Mouse (Mus musculus): ENCODE measurements at regions not wholly inside any gene's neighbourhood (a gene's known extent, or its start where the extent isn't known, plus 50 kb on each side); places are given as distances from the start of the nearest gene placed in this dataset.
A peak's percentile ranks its signal among the peaks of the same experiment; 100 is the strongest.

- no peak for DNase-seq (ENCODE audit: low read depth)
- TF ChIP-seq CTCF (IDR thresholded peaks at IDR 0.05; ENCODE audit: borderline replicate concordance, extremely low read depth, insufficient read depth, insufficient read length) = no peak
- TF ChIP-seq POLR2A (IDR thresholded peaks at IDR 0.05; ENCODE audit: borderline replicate concordance, extremely low read depth, insufficient read depth, insufficient read length, poor library complexity, severe bottlenecking) = no peak
Observed at GRCm38 (mm10) chr15:56294910-56295438, 1182.5 kb downstream of the Slc22a22 start.

DNA sequence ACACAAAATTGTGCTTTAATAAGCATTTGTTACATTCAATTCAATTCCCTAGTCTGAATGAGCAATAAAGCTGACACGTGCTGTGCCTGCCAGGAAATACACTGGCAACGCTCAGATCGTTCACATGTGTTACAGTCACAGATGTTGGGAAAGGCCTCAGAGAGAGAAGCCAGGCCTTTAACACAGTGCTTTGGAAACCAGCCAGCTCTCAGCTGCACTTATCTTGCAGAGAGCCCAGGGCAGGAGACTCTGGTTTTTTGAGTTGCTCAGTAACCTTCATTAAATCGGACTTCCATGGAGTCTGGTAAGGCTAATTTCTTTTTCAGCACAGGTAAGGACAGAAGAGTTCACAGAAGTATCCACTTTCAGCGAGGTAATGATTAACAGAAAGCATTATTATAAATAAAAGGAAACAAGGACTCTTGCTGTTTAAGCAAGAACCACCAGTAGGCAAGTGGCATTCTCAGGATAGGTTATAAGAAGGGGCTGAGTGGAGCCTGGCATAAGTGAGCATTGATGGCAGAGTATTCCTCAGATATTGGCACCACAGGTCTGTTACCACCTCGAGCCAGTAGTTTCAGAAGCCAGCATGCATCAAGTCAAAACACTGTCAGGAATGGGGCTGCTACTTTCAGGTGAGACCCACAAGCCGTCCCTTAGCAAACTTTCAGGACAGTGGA, 1198.7 kb downstream of the Slc22a22 start:
- DNase-seq (ENCODE audit: low read depth) = peak; percentile 96
- TF ChIP-seq CTCF (IDR thresholded peaks at IDR 0.05; ENCODE audit: borderline replicate concordance, extremely low read depth, insufficient read depth, insufficient read length) = no peak
- TF ChIP-seq POLR2A (IDR thresholded peaks at IDR 0.05; ENCODE audit: borderline replicate concordance, extremely low read depth, insufficient read depth, insufficient read length, poor library complexity, severe bottlenecking) = no peak

- no peak for TF ChIP-seq POLR2A (IDR thresholded peaks at IDR 0.05; ENCODE audit: borderline replicate concordance, extremely low read depth, insufficient read depth, insufficient read length, poor library complexity, severe bottlenecking)
- no peak for TF ChIP-seq CTCF (IDR thresholded peaks at IDR 0.05; ENCODE audit: borderline replicate concordance, extremely low read depth, insufficient read depth, insufficient read length)
- peak; percentile 76 for DNase-seq (ENCODE audit: low read depth)
Observed at GRCm38 (mm10) chr15:56278006-56278405, 1199.4 kb downstream of the Slc22a22 start.

GRCm38 (mm10) chr15:56248731-56249130, 1228.7 kb downstream of the Slc22a22 start:
- DNase-seq (ENCODE audit: low read depth) = no peak
- TF ChIP-seq CTCF (IDR thresholded peaks at IDR 0.05; ENCODE audit: borderline replicate concordance, extremely low read depth, insufficient read depth, insufficient read length) (no peak), POLR2A (IDR thresholded peaks at IDR 0.05; ENCODE audit: borderline replicate concordance, extremely low read depth, insufficient read depth, insufficient read length, poor library complexity, severe bottlenecking) (no peak)

DNA sequence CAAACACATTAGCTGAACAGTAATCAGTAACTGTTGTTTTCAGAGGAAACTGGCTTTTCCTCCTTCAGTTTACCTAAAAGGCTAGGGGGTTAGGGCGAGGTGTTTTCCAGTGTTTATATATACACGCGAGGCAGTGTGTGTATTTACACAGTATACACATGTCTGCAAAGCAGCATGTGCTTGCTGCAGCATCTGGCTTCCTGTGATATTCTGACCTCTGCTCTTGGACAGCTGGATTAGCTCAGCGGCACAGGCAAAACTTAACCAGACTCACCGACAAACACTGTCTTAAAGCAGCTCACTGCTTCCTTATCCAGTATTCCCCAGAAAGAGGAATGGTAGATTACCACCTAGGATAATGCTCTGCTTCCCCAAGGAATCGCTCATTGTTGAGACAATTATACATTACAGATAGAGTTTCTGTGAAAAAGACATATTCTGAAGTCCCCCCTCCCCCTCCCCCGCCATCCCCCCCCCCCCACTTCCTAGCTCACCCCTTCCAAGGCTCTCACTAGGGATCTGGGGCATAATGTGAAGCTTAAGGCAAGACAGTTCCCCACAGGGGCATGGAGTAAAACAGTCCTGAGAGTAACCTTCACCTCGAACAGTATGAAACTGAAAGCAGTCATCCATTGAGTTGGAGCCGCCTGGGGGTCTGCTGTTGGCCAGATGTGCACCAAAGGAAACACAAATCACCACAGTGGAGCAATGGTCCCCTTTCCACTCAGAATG, 1233.3 kb downstream of the Slc22a22 start:
- no peak for TF ChIP-seq CTCF (IDR thresholded peaks at IDR 0.05; ENCODE audit: borderline replicate concordance, extremely low read depth, insufficient read depth, insufficient read length)
- TF ChIP-seq POLR2A (IDR thresholded peaks at IDR 0.05; ENCODE audit: borderline replicate concordance, extremely low read depth, insufficient read depth, insufficient read length, poor library complexity, severe bottlenecking) = no peak
- DNase-seq (ENCODE audit: low read depth) = peak; percentile 9

DNA sequence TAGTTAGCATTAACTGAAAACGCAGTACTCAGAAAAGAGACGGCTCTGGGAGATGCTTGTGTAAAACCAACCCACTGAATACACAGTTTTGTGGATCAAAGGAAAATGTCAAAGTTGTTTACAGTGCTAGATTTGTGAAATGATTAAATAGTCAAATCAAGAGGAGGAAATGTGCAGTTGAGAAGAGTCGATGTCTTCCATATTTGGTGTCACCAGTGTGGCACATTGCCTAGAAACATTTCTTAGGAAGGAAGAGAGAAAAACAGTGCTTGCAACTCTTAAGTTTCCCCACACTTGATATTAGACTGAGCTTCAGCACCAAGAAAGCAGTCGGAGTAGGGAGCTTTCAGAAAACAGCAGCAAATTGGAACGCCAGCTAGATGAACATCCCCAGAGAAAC, 1274.9 kb downstream of the Slc22a22 start:
- TF ChIP-seq CTCF (IDR thresholded peaks at IDR 0.05; ENCODE audit: borderline replicate concordance, extremely low read depth, insufficient read depth, insufficient read length) = no peak
- TF ChIP-seq POLR2A (IDR thresholded peaks at IDR 0.05; ENCODE audit: borderline replicate concordance, extremely low read depth, insufficient read depth, insufficient read length, poor library complexity, severe bottlenecking) = no peak
- peak; percentile 5 for DNase-seq (ENCODE audit: low read depth)

GRCm38 (mm10) chr15:56199336-56199735, 1278.1 kb downstream of the Slc22a22 start:
- DNase-seq (ENCODE audit: low read depth) = peak; percentile 5
- TF ChIP-seq POLR2A (IDR thresholded peaks at IDR 0.05; ENCODE audit: borderline replicate concordance, extremely low read depth, insufficient read depth, insufficient read length, poor library complexity, severe bottlenecking) (no peak), CTCF (IDR thresholded peaks at IDR 0.05; ENCODE audit: borderline replicate concordance, extremely low read depth, insufficient read depth, insufficient read length) (no peak)

DNA sequence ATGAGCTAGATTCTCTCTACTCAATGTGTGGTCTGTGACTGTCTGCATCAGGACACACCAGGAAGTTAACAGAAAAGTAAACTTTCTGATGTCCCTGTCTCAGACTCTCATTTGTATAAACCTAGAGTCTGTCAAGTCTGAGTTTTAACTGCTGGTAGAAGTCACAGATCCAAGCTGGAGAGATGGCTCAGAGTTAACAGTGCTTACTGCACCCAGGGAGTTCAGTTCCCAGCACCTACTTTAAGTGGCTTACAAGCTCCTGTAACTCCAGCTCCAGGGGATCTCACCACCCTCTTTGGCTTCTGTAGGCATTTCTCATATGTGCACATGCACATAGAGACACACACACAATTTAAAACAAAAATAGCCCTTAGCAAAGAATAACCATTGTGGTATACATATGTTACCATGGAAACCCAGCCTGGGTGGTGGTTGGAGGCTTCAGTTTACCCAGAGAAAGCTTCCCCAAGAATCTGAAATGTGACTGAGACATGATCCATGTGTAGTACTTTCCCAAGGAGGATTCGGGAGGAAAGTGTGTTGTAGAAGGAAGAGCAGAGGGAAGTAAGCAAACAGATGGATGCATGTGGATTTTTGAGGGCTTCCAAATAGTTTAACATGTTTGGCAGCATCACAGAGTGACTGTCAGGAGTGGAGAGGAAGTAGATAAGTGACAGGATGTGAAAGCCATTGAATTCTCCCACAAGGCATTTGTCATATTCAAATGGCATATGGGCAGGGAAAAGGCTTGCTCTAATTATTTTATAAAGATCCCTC, 1279.8 kb downstream of the Slc22a22 start:
- peak; percentile 70 for DNase-seq (ENCODE audit: low read depth)
- TF ChIP-seq CTCF (IDR thresholded peaks at IDR 0.05; ENCODE audit: borderline replicate concordance, extremely low read depth, insufficient read depth, insufficient read length) = no peak
- no peak for TF ChIP-seq POLR2A (IDR thresholded peaks at IDR 0.05; ENCODE audit: borderline replicate concordance, extremely low read depth, insufficient read depth, insufficient read length, poor library complexity, severe bottlenecking)

DNA sequence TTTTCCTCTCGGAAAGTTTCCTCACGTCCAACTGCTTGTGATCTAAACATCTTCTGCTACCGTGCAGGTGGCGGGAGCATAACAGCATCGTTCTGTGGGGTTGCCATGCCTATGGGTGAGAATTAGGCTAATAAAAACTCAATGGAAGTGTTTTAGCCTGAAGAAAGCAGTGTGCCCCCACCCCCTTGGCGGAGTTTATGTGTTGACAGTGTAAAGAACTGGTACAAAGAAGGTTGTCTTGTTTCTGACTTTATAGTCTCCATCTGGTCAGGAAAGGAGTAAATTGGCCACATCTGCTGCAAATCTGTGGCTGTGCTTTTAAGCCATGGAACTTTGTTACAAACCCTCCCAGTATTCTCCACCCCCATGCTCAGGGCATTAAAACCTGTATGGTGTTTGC, 1311.2 kb downstream of the Slc22a22 start:
- peak; percentile 39 for DNase-seq (ENCODE audit: low read depth)
- no peak for TF ChIP-seq POLR2A (IDR thresholded peaks at IDR 0.05; ENCODE audit: borderline replicate concordance, extremely low read depth, insufficient read depth, insufficient read length, poor library complexity, severe bottlenecking)
- no peak for TF ChIP-seq CTCF (IDR thresholded peaks at IDR 0.05; ENCODE audit: borderline replicate concordance, extremely low read depth, insufficient read depth, insufficient read length)

GRCm38 (mm10) chr15:56158726-56159125, 1318.7 kb downstream of the Slc22a22 start:
- no peak for DNase-seq (ENCODE audit: low read depth)
- TF ChIP-seq CTCF (IDR thresholded peaks at IDR 0.05; ENCODE audit: borderline replicate concordance, extremely low read depth, insufficient read depth, insufficient read length) = no peak
- no peak for TF ChIP-seq POLR2A (IDR thresholded peaks at IDR 0.05; ENCODE audit: borderline replicate concordance, extremely low read depth, insufficient read depth, insufficient read length, poor library complexity, severe bottlenecking)

GRCm38 (mm10) chr15:56139451-56139850, 1338.0 kb downstream of the Slc22a22 start:
- TF ChIP-seq POLR2A (IDR thresholded peaks at IDR 0.05; ENCODE audit: borderline replicate concordance, extremely low read depth, insufficient read depth, insufficient read length, poor library complexity, severe bottlenecking) (no peak), CTCF (IDR thresholded peaks at IDR 0.05; ENCODE audit: borderline replicate concordance, extremely low read depth, insufficient read depth, insufficient read length) (no peak)

More at GRCm38 (mm10) chr15:56139451-56139850, 1338.0 kb downstream of the Slc22a22 start:
- DNase-seq (ENCODE audit: low read depth) = no peak
